Mouse (Mus musculus) adrenal gland, postnatal 10 days (tissue): ENCODE results near the gene Fam89b. TPM values are rescaled to one million over a fixed set of nuclear protein-coding genes. Genes with fewer than 3 reads are reported as not detected.
A peak's percentile ranks its signal among the peaks of the same experiment; 100 is the strongest.

Experiments
- DNase-seq: peaks from one replicate; pipeline ENCODE4 v3.0.0; 2021; ENCODE audit warnings: mixed read lengths
- microRNA-seq: library from miRNA; unstranded; fragments of <30 nt; microRNA quantifications from one replicate; pipeline ENCODE4 v1.2.0, GENCODE M21; 2021
- total RNA-seq, 2 experiments: library from RNA; stranded (reverse); gene quantifications; 2 replicates each; pipeline ENCODE4 v1.2.3; 2021

Fam89b gene
- total RNA-seq, 2 experiments from 2014 or later, result 47.0 to 59.8 TPM

GRCm38 (mm10) chr19:5685431-5685830 lies 44.0 kb downstream of the Fam89b start:
- no peak for DNase-seq

DNA sequence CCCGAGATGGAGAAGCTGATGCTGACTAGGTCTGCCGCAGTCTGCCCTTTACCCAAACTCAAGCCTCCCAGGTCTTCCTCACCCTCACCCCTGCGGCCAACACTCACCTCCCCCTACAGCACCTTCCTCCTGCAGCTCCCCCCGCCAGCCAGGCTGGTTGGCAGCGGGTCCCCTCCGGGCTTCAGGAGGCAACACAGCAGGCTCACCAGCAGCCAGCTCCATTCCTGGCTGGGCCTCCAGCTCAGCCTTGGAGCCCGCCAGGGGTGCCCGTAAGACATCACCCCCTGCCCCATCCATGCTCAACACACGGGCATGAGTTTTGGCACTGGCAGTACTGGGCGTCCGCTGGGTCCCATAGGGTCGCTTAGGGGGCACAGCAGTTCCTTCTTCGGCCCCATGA lies 44.5 kb downstream of the Fam89b start:
- no peak for DNase-seq

DNA sequence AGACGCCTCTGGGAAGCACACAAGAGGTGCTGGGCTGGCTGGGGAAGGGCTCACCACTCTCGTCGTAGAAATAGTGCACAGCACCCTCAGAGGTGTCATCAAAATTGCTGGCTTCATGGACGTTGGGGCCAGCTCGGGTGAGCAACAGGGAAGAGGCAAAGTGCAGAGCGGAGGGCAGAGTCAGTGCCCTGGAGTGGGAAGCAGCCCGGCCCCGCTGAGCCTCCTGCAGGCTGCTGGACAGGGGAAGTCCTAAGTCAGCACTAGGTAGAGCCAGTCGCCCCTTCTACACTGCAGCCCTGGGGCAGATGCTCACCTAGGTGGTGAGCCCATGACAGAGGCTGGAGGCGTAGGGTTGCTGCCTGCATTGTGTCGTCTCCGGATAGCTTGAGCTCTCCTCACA lies 45.2 kb downstream of the Fam89b start:
- DNase-seq, result no peak

DNA sequence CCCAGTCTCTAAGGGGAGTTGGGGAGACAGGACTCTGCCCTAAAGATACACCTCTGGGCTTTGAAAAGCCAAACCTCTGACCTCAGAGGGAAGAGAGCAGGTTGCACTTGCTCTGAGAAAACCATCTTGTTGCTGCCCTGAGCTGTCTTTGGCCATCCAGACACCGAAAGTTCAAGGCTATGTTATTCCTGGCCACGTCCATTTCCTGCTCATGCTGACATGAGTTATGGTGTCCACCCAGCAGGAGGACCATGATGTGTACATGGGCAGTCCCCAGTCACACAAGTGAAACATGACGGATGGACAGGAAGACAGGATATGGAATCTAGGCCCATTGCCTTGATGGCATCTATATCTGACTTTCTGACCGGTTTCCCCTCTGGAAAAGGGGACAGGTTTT lies 49.0 kb downstream of the Fam89b start:
- DNase-seq, result peak; percentile 63

Small RNA genes within 50 kb of the gene (microRNA-seq; reads per million reads assigned to microRNA genes)
- gene Mir6987, result not detected

Other genes with a start within 250 kb of the Fam89b start
- gene Mus81, start 241.3 kb downstream of the Fam89b start, total RNA-seq, result 10 to 100 TPM; 25.2 to 27.4 TPM
- 100 to 1,000 TPM; 651 to 659 TPM for gene Cfl1, start 239.2 kb downstream of the Fam89b start, total RNA-seq
- gene 1700020D05Rik, start 225.9 kb downstream of the Fam89b start, total RNA-seq, result 1 to 10 TPM; 1.2 to 2.7 TPM
- gene Snx32, start 219.1 kb downstream of the Fam89b start, total RNA-seq, result 10 to 100 TPM in 1 of 2 experiments, 1 to 10 TPM in 1; 8.0 to 12.3 TPM
- not detected for gene Ovol1, start 169.0 kb downstream of the Fam89b start, total RNA-seq
- 1 to 10 TPM; 6.3 to 7.3 TPM for gene Ap5b1, start 161.6 kb downstream of the Fam89b start, total RNA-seq
- 100 to 1,000 TPM in 1 of 2 experiments, 10 to 100 TPM in 1; 98.8 to 108 TPM for gene Rnaseh2c, start 127.8 kb downstream of the Fam89b start, total RNA-seq
- 10 to 100 TPM; 49.9 to 52.2 TPM for gene Kat5, start 119.4 kb downstream of the Fam89b start, total RNA-seq
- gene Rela, start 92.2 kb downstream of the Fam89b start, total RNA-seq, result 10 to 100 TPM; 54.1 to 55.7 TPM
- gene Sipa1, start 65.9 kb downstream of the Fam89b start, total RNA-seq, result 10 to 100 TPM; 52.5 to 68.0 TPM
- 10 to 100 TPM; 49.2 to 50.6 TPM for gene Map3k11, start 40.9 kb downstream of the Fam89b start, total RNA-seq
- 10 to 100 TPM; 54.8 to 85.4 TPM for gene Pcnx3, start 40.7 kb downstream of the Fam89b start, total RNA-seq
- gene Kcnk7, start 25.3 kb downstream of the Fam89b start, total RNA-seq, result not detected
- 10 to 100 TPM; 29.8 to 48.9 TPM for gene Ehbp1l1, start 3.3 kb downstream of the Fam89b start, total RNA-seq
- 100 to 1,000 TPM; 185 to 250 TPM for gene Ltbp3, start 11.3 kb upstream of the Fam89b start, total RNA-seq
- gene Scyl1, start 41.8 kb upstream of the Fam89b start, total RNA-seq, result 10 to 100 TPM; 86.7 to 96.5 TPM
- 10 to 100 TPM; 29.0 to 34.8 TPM for gene Frmd8, start 145.6 kb upstream of the Fam89b start, total RNA-seq
- gene Slc25a45, start 148.2 kb upstream of the Fam89b start, total RNA-seq, result 10 to 100 TPM; 13.4 to 14.2 TPM
- 1 to 10 TPM; 1.6 to 1.9 TPM for gene Tigd3, start 164.5 kb upstream of the Fam89b start, total RNA-seq
- gene Dpf2, start 183.4 kb upstream of the Fam89b start, total RNA-seq, result 100 to 1,000 TPM; 105 to 119 TPM
- gene Cdc42ep2, start 195.2 kb upstream of the Fam89b start, total RNA-seq, result 10 to 100 TPM; 10.8 to 11.2 TPM
- 10 to 100 TPM; 21.3 to 28.0 TPM for gene Pola2, start 234.5 kb upstream of the Fam89b start, total RNA-seq